Mouse (Mus musculus): ENCODE measurements around the gene Pdgfra. TPM values are rescaled to one million over a fixed set of nuclear protein-coding genes. Genes with fewer than 3 reads are reported as not detected.

Pdgfra gene
- polyA plus RNA-seq, 1 experiment from 2014 or later, result 87.2 TPM

DNA sequence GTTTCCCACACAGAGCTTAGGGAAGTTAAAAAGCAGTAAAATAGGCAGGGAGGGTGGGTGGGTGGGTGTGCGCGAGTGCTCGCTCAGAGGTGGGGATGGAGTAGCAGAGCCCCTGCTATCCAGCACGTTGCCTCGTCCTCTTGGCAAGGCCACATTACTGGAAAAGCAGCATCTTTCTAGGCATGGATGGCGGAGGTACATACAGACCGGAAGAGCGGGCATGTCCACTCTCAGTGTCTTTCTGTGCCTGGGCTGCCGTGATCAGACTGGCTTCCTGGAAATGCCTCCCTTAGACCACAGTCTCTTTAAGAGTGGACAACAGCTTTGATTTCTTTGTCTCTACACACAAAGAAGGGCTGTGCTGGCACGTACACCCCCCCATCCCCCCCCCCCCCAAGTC, 27.2 kb downstream of the Pdgfra start:
- no peak overlapping the region for H3K4me2 ChIP-seq (ENCODE audit: low read depth, low read length)
- no peak overlapping the region for H3K4me3 ChIP-seq (ENCODE audit: low read depth, low read length)
- ATAC-seq (replicated peaks; ENCODE audit: insufficient number of reproducible peaks, low FRiP score, low TSS enrichment, low read depth) (no peak), DNase-seq (ENCODE audit: low spot score) (no peak)
- no peaks in the 10 kb centered on the region for H3K4me1 ChIP-seq (ENCODE audit: control insufficient read depth, insufficient read depth, low read length)
- H3K36me3 ChIP-seq (replicated peaks; ENCODE audit: control insufficient read depth, insufficient read depth, low read depth, low read length), result peaks cover 21% of the 10 kb centered on the region
- no peak overlapping the region for H3K9ac ChIP-seq (replicated peaks; ENCODE audit: low read length)
- H3K27me3 ChIP-seq (ENCODE audit: control insufficient read depth, insufficient read depth, low read length), result no peaks in the 10 kb centered on the region
- WGBS, result 87% methylated on average over 10 of the region's 10 CpGs
- H3K27ac ChIP-seq (replicated peaks; ENCODE audit: low read depth, low read length), result no peak overlapping the region
- H3K9me3 ChIP-seq (replicated peaks; ENCODE audit: control insufficient read depth, low read length), result no peaks in the 10 kb centered on the region

DNA sequence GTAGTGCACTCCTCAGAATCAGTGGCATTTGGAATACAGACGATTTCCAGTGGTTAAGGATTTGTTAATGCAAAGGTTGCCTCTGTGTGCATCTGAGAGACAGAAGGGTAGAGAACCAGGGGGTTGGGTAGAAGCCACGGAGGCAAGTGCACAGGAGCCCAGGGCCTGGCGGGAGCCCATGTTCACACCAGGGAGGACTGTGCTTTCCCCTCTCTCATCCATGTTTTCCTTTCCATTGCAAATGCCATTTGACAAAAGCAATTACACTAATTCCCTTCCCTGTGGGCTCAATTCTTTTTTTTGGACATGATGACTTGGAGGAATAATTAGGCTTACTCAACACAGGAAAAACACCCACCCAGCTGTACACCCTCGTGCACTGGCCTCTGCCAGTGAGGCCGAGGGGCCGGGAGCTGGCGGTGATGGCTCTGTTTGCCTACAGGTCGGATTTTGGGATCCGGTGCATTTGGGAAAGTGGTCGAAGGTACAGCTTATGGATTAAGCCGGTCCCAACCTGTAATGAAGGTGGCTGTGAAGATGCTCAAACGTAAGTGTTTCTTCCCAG, 27.7 kb downstream of the Pdgfra start:
- Histone ChIP-seq H3K4me2 (ENCODE audit: low read depth, low read length) (no peak overlapping the region), H3K36me3 (replicated peaks; ENCODE audit: control insufficient read depth, insufficient read depth, low read depth, low read length) (peaks cover 19% of the 10 kb centered on the region), H3K27ac (replicated peaks; ENCODE audit: low read depth, low read length) (no peak overlapping the region), H3K4me3 (ENCODE audit: low read depth, low read length) (no peak overlapping the region), H3K27me3 (ENCODE audit: control insufficient read depth, insufficient read depth, low read length) (no peaks in the 10 kb centered on the region), H3K9ac (replicated peaks; ENCODE audit: low read length) (no peak overlapping the region), H3K9me3 (replicated peaks; ENCODE audit: control insufficient read depth, low read length) (no peaks in the 10 kb centered on the region), H3K4me1 (ENCODE audit: control insufficient read depth, insufficient read depth, low read length) (no peaks in the 10 kb centered on the region)
- DNase-seq (ENCODE audit: low spot score) (no peak), ATAC-seq (replicated peaks; ENCODE audit: insufficient number of reproducible peaks, low FRiP score, low TSS enrichment, low read depth) (no peak)
- WGBS, result 82% methylated on average over 12 of the region's 12 CpGs

DNA sequence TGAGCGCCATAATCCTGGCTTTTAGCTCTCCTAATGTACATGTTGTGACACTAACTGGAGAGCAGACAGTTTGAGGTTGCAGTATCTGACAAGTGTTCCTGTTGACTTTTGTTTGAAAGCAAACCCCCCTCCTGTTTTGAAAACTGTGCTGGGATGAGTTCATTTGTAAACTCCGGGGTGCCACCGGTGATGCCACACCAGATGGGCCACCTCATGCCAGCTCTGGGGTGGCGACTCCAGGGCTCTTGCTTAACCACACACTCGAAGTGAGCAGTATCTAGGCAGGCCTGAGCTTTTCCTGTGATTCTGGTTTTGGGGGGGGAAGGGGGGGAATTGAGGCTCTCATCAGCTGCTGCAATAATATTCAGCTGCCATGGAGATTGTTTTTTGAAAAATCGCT, 31.6 kb downstream of the Pdgfra start:
- 89% methylated on average over 6 of the region's 6 CpGs for WGBS
- Histone ChIP-seq H3K27ac (replicated peaks; ENCODE audit: low read depth, low read length) (no peak overlapping the region), H3K27me3 (ENCODE audit: control insufficient read depth, insufficient read depth, low read length) (no peaks in the 10 kb centered on the region), H3K4me3 (ENCODE audit: low read depth, low read length) (no peak overlapping the region), H3K9me3 (replicated peaks; ENCODE audit: control insufficient read depth, low read length) (no peaks in the 10 kb centered on the region), H3K36me3 (replicated peaks; ENCODE audit: control insufficient read depth, insufficient read depth, low read depth, low read length) (peaks cover 16% of the 10 kb centered on the region), H3K4me1 (ENCODE audit: control insufficient read depth, insufficient read depth, low read length) (no peaks in the 10 kb centered on the region), H3K9ac (replicated peaks; ENCODE audit: low read length) (no peak overlapping the region), H3K4me2 (ENCODE audit: low read depth, low read length) (no peak overlapping the region)
- DNase-seq (ENCODE audit: low spot score) (no peak), ATAC-seq (replicated peaks; ENCODE audit: insufficient number of reproducible peaks, low FRiP score, low TSS enrichment, low read depth) (no peak)

DNA sequence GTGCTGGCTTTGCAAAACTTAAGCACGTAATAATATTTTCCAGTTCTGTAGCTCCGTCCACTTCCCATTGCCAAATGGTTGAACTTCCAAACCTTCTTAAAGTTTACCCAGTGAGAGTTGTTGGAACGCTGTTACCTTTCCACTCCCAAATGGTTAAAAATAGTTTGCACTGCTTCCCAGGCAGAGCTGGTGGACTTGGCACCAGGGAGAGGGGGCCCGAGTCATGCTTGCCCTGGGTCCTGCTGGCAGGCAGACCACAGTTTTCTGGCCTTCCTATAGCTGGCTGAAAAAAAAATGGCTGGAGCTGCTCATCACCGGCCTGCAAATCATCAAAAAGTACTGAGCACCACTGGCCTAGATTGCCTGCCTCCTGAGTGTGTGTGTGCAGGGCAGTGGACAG, 32.0 kb downstream of the Pdgfra start:
- no peak overlapping the region for H3K27ac ChIP-seq (replicated peaks; ENCODE audit: low read depth, low read length)
- 93% methylated on average over 5 of the region's 5 CpGs for WGBS

DNA sequence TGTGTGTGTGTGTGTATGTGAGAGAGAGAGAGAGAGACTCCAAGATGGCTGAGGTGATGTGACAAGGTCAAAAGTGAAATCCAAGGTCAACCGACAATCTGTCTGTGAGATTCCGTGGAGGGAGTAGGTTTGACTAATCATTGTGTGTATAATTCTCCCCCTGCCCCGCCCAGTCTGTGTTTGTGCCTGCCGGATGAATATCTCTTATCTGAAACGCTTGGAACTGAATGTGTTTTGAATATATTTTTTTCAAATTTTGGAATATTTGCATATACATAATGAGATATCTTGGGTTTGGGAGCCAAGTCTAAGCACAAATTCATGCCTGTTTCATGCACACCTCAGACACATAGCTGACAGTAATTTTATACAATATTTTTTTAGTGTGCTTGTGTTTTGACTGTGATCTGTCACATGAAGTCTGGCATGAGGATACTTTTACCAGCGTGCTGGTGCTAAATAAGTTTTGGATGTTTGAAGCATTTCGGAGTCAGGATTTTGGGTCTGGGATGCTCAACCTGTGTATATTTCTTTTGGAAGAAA, 32.7 kb downstream of the Pdgfra start:
- whole genome bisulfite sequencing, result 85% methylated on average over 7 of the region's 7 CpGs
- Histone ChIP-seq H3K27me3 (ENCODE audit: control insufficient read depth, insufficient read depth, low read length) (no peaks in the 10 kb centered on the region), H3K4me2 (ENCODE audit: low read depth, low read length) (no peak overlapping the region), H3K9me3 (replicated peaks; ENCODE audit: control insufficient read depth, low read length) (no peaks in the 10 kb centered on the region), H3K4me3 (ENCODE audit: low read depth, low read length) (no peak overlapping the region), H3K4me1 (ENCODE audit: control insufficient read depth, insufficient read depth, low read length) (no peaks in the 10 kb centered on the region), H3K27ac (replicated peaks; ENCODE audit: low read depth, low read length) (no peak overlapping the region), H3K9ac (replicated peaks; ENCODE audit: low read length) (no peak overlapping the region), H3K36me3 (replicated peaks; ENCODE audit: control insufficient read depth, insufficient read depth, low read depth, low read length) (peaks cover 14% of the 10 kb centered on the region)
- no peak for DNase-seq (ENCODE audit: low spot score)
- no peak for ATAC-seq (replicated peaks; ENCODE audit: insufficient number of reproducible peaks, low FRiP score, low TSS enrichment, low read depth)

More for the DNA sequence above, 32.0 kb downstream of the Pdgfra start:
- H3K36me3 ChIP-seq (replicated peaks; ENCODE audit: control insufficient read depth, insufficient read depth, low read depth, low read length), result peaks cover 16% of the 10 kb centered on the region
- H3K27me3 ChIP-seq (ENCODE audit: control insufficient read depth, insufficient read depth, low read length), result no peaks in the 10 kb centered on the region
- no peaks in the 10 kb centered on the region for H3K9me3 ChIP-seq (replicated peaks; ENCODE audit: control insufficient read depth, low read length)
- H3K9ac ChIP-seq (replicated peaks; ENCODE audit: low read length), result no peak overlapping the region
- no peaks in the 10 kb centered on the region for H3K4me1 ChIP-seq (ENCODE audit: control insufficient read depth, insufficient read depth, low read length)
- DNase-seq (ENCODE audit: low spot score) (no peak), ATAC-seq (replicated peaks; ENCODE audit: insufficient number of reproducible peaks, low FRiP score, low TSS enrichment, low read depth) (no peak)
- no peak overlapping the region for H3K4me2 ChIP-seq (ENCODE audit: low read depth, low read length)
- H3K4me3 ChIP-seq (ENCODE audit: low read depth, low read length), result no peak overlapping the region

DNA sequence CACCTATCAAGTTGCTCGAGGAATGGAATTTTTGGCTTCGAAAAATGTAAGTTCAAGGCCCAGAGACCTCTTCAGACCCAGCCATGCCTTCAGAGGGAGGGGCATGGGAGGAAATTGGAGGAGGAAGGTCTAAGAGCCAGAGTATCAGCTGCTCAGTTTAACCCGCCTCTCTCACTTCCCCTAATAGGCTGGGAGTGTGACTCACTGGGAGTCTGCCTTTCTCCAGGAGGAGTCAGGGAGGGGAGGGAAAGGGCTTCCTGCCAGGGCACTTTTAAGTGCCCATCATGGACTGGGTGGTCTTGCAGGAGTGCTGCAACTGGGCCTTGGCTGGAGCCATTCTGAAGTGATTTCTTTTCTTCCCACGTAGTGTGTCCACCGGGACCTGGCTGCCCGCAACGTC, 33.5 kb downstream of the Pdgfra start:
- no peak overlapping the region for H3K4me3 ChIP-seq (ENCODE audit: low read depth, low read length)
- no peaks in the 10 kb centered on the region for H3K9me3 ChIP-seq (replicated peaks; ENCODE audit: control insufficient read depth, low read length)
- no peaks in the 10 kb centered on the region for H3K4me1 ChIP-seq (ENCODE audit: control insufficient read depth, insufficient read depth, low read length)
- H3K27ac ChIP-seq (replicated peaks; ENCODE audit: low read depth, low read length), result no peak overlapping the region
- H3K36me3 ChIP-seq (replicated peaks; ENCODE audit: control insufficient read depth, insufficient read depth, low read depth, low read length), result peaks cover 14% of the 10 kb centered on the region; the same call in 1 of the 2 replicates
- no peak overlapping the region for H3K4me2 ChIP-seq (ENCODE audit: low read depth, low read length)
- DNase-seq (ENCODE audit: low spot score) (no peak), ATAC-seq (replicated peaks; ENCODE audit: insufficient number of reproducible peaks, low FRiP score, low TSS enrichment, low read depth) (no peak)
- no peak overlapping the region for H3K9ac ChIP-seq (replicated peaks; ENCODE audit: low read length)
- 85% methylated on average over 7 of the region's 7 CpGs for WGBS
- no peaks in the 10 kb centered on the region for H3K27me3 ChIP-seq (ENCODE audit: control insufficient read depth, insufficient read depth, low read length)

DNA sequence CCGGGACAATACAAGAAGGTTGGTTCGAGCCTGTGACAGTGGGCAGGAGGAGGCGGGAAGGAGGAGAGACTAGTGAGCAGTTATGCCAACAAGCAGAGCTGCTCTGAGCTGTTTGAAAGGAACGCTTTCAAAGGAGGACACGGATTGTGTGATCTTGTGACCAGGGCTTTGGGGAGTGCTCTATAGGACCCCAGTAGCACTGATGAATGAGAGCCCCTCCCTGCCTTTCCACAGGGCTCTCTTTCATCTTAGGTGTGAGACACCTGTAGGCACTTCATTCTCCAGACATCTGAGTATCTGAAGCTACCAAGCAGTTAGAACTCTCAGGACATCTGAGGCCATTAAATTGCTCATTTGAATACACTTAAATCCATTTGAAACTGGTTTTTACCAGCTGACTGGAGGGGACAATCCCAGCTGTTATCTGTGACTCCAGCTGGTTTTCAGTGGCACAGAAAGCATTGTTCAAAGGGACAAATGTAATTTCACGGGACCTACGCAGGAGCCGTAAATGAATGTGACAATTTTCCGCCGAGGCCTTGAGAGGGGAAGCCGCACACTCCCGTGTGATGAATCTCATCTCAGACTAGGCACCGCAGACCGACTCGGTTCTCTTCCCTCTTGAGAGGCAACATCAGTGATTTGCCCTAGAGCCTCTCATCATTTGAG, 37.4 kb downstream of the Pdgfra start:
- peaks cover 8% of the 10 kb centered on the region; the same call in 1 of the 2 replicates for H3K36me3 ChIP-seq (replicated peaks; ENCODE audit: control insufficient read depth, insufficient read depth, low read depth, low read length)
- H3K4me2 ChIP-seq (ENCODE audit: low read depth, low read length), result no peak overlapping the region
- no peak overlapping the region for H3K27ac ChIP-seq (replicated peaks; ENCODE audit: low read depth, low read length)
- WGBS, result 88% methylated on average over 15 of the region's 15 CpGs
- no peak overlapping the region for H3K9ac ChIP-seq (replicated peaks; ENCODE audit: low read length)
- H3K4me1 ChIP-seq (ENCODE audit: control insufficient read depth, insufficient read depth, low read length), result no peaks in the 10 kb centered on the region
- ATAC-seq (replicated peaks; ENCODE audit: insufficient number of reproducible peaks, low FRiP score, low TSS enrichment, low read depth) (no peak), DNase-seq (ENCODE audit: low spot score) (no peak)
- H3K4me3 ChIP-seq (ENCODE audit: low read depth, low read length), result no peak overlapping the region
- no peaks in the 10 kb centered on the region for H3K9me3 ChIP-seq (replicated peaks; ENCODE audit: control insufficient read depth, low read length)
- H3K27me3 ChIP-seq (ENCODE audit: control insufficient read depth, insufficient read depth, low read length), result no peaks in the 10 kb centered on the region

DNA sequence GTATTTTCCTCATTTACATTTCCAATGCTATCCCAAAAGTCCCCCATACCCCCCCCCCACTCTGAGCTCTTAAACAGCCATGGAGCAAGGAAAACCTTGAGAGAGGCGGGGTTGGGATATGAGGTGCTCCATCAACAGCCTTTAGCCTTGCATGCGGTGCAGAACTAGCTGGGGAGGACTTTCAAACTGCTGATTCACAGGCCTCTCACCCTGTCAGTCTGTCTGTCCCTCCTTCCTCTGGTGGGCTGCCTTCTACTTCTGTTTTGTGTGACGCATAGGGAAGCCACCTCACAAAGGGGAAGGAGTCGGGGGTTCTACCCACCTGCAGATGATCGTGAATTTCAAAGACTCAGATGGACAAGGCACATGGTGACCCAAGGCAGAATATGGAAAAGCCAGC, 41.0 kb downstream of the Pdgfra start:
- DNase-seq (ENCODE audit: low spot score) (no peak), ATAC-seq (replicated peaks; ENCODE audit: insufficient number of reproducible peaks, low FRiP score, low TSS enrichment, low read depth) (no peak)
- no peaks in the 10 kb centered on the region for H3K4me1 ChIP-seq (ENCODE audit: control insufficient read depth, insufficient read depth, low read length)
- H3K4me3 ChIP-seq (ENCODE audit: low read depth, low read length), result no peak overlapping the region
- no peaks in the 10 kb centered on the region for H3K9me3 ChIP-seq (replicated peaks; ENCODE audit: control insufficient read depth, low read length)
- H3K4me2 ChIP-seq (ENCODE audit: low read depth, low read length), result no peak overlapping the region
- no peaks in the 10 kb centered on the region for H3K27me3 ChIP-seq (ENCODE audit: control insufficient read depth, insufficient read depth, low read length)
- peaks cover 6% of the 10 kb centered on the region for H3K36me3 ChIP-seq (replicated peaks; ENCODE audit: control insufficient read depth, insufficient read depth, low read depth, low read length)
- H3K27ac ChIP-seq (replicated peaks; ENCODE audit: low read depth, low read length), result no peak overlapping the region
- 96% methylated on average over 5 of the region's 5 CpGs for WGBS
- H3K9ac ChIP-seq (replicated peaks; ENCODE audit: low read length), result no peak overlapping the region

Measured in embryonic facial prominence, embryonic 11.5 days (tissue).